Mouse (Mus musculus) adrenal gland, adult 8-10 months (tissue): Measurements from ENCODE around the gene Atxn1. TPM values are rescaled to one million over a fixed set of nuclear protein-coding genes. Genes with fewer than 3 reads are reported as not detected.
A peak's percentile ranks its signal among the peaks of the same experiment; 100 is the strongest.

Experiments used
- DNase-seq: peaks from one replicate; pipeline ENCODE4 v3.0.0; 2022
- total RNA-seq, 4 experiments: library from RNA; stranded (reverse); gene quantifications; 2 replicates each; pipeline ENCODE4 v1.2.4; 2022

Atxn1 gene
- total RNA-seq, 4 experiments from 2014 or later = 32.0 to 59.9 (median 48.1) TPM

- DNase-seq = no peak
Measured at GRCm38 (mm10) chr13:45715583-45716180, 249.1 kb downstream of the Atxn1 start.

- DNase-seq = no peak
Measured at GRCm38 (mm10) chr13:45710041-45710440, 254.8 kb downstream of the Atxn1 start.

- DNase-seq = no peak
Measured at GRCm38 (mm10) chr13:45709402-45709801, 255.4 kb downstream of the Atxn1 start.

GRCm38 (mm10) chr13:45701296-45701790 is 263.5 kb downstream of the Atxn1 start:
- peak; percentile 18 for DNase-seq

GRCm38 (mm10) chr13:45698982-45699381 is 265.8 kb downstream of the Atxn1 start:
- no peak for DNase-seq

- DNase-seq = no peak
Measured at GRCm38 (mm10) chr13:45696009-45696408, 268.8 kb downstream of the Atxn1 start.

GRCm38 (mm10) chr13:45694921-45695437 is 269.8 kb downstream of the Atxn1 start:
- no peak for DNase-seq

GRCm38 (mm10) chr13:45693953-45694352 is 270.9 kb downstream of the Atxn1 start:
- DNase-seq = no peak

- DNase-seq = no peak
Measured at GRCm38 (mm10) chr13:45693534-45693933, 271.3 kb downstream of the Atxn1 start.

- DNase-seq = no peak
Measured at GRCm38 (mm10) chr13:45693126-45693525, 271.7 kb downstream of the Atxn1 start.

GRCm38 (mm10) chr13:45692440-45692839 is 272.4 kb downstream of the Atxn1 start:
- no peak for DNase-seq

- no peak for DNase-seq
Measured at GRCm38 (mm10) chr13:45690426-45690825, 274.4 kb downstream of the Atxn1 start.

- DNase-seq = no peak
Measured at GRCm38 (mm10) chr13:45688864-45689263, 275.9 kb downstream of the Atxn1 start.

GRCm38 (mm10) chr13:45687581-45687980 is 277.2 kb downstream of the Atxn1 start:
- DNase-seq = no peak

GRCm38 (mm10) chr13:45686309-45686582 is 278.6 kb downstream of the Atxn1 start:
- DNase-seq = no peak

- no peak for DNase-seq
Measured at GRCm38 (mm10) chr13:45685575-45686308, 279.1 kb downstream of the Atxn1 start.

GRCm38 (mm10) chr13:45684891-45685311 is 279.9 kb downstream of the Atxn1 start:
- no peak for DNase-seq

GRCm38 (mm10) chr13:45683991-45684390 is 280.8 kb downstream of the Atxn1 start:
- no peak for DNase-seq

- DNase-seq = no peak
Measured at GRCm38 (mm10) chr13:45681196-45681595, 283.6 kb downstream of the Atxn1 start.

- no peak for DNase-seq
Measured at GRCm38 (mm10) chr13:45680651-45681050, 284.2 kb downstream of the Atxn1 start.

- DNase-seq = no peak
Measured at GRCm38 (mm10) chr13:45679096-45679495, 285.7 kb downstream of the Atxn1 start.

GRCm38 (mm10) chr13:45672628-45673027 is 292.2 kb downstream of the Atxn1 start:
- DNase-seq = no peak

- DNase-seq = peak; percentile 32
Measured at GRCm38 (mm10) chr13:45669969-45670368, 294.8 kb downstream of the Atxn1 start.

GRCm38 (mm10) chr13:45662852-45663251 is 302.0 kb downstream of the Atxn1 start:
- no peak for DNase-seq
